Mouse (Mus musculus) liver, adult 2 months (tissue): ENCODE measurements around the gene Oser1.

Experiments
- CTCF ChIP-seq: fragments of 200-500 bp; IDR thresholded peaks from 2 replicates; pipeline ENCODE4 v1.5.1; 2011; ENCODE audit warnings: low read depth, low read length, control low read depth
- POLR2A ChIP-seq: fragments of 200-500 bp; IDR thresholded peaks from 2 replicates; pipeline ENCODE4 v1.6.1; 2011; ENCODE audit warnings: low read length, control low read depth; ENCODE audit not compliant: insufficient read depth; ENCODE audit errors: extremely low read depth

DNA sequence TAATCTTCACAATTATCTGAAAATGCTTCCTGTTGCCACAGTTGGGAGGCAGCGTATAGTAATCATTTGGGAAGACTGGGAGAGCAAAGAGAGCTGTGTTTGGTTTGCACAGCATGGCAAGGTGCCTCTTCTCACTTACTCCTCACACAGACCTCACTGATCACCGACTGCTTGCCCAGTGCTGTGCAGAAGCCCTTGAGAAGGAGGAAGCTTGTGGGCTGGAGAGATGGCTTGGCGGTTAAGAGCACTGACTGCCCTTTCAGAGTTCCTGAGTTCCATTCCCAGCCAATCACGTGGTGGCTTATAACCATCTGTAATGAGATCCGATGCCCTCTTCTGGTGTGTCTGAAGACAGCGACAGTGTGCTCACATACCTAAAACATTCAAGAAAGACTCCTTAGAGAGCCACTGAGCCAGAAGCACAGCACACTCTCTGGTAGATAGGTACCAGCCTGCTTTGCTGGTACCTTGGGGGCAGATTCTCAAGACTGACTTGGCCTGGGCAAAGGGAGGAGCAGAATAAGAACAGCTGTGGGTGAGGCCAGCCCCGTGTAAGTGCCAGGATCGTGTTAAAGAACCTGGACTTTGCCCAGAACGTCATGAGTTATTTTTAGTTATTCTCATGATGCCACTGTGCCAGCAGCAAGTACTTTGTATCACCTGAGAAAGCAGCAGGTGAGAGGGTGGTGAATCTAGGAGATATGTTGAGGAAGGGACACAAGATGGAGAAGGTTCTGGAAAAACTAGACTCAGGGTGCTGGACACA is 1.4 kb downstream of the Oser1 start:
- TF ChIP-seq POLR2A (no peak), CTCF (no peak)
